Mouse (Mus musculus) heart, adult 9 months (tissue): ENCODE measurements at regions not wholly inside any gene's neighbourhood (a gene's known extent, or its start where the extent isn't known, plus 50 kb on each side); places are given as distances from the start of the nearest gene placed in this dataset.

Experiments
- DNase-seq, 2 experiments: peaks; one replicate each; pipeline ENCODE4 v3.0.0; 2022; ENCODE audit warnings: low spot score in 2 of 2

GRCm38 (mm10) chr1:60627786-60628453 lies 61.0 kb upstream of the Raph1 start:
- DNase-seq, result peak in 1 of 2 experiments; percentile 64

GRCm38 (mm10) chr1:60627367-60627766 lies 60.5 kb upstream of the Raph1 start:
- no peak for DNase-seq

- no peak for DNase-seq
Measured at GRCm38 (mm10) chr1:60625698-60626486, 59.0 kb upstream of the Raph1 start.

- DNase-seq, result no peak
Measured at GRCm38 (mm10) chr1:60624231-60624630, 57.3 kb upstream of the Raph1 start.

GRCm38 (mm10) chr1:60623440-60624016 lies 56.6 kb upstream of the Raph1 start:
- no peak for DNase-seq

GRCm38 (mm10) chr1:60621770-60622169 lies 54.9 kb upstream of the Raph1 start:
- no peak for DNase-seq

DNA sequence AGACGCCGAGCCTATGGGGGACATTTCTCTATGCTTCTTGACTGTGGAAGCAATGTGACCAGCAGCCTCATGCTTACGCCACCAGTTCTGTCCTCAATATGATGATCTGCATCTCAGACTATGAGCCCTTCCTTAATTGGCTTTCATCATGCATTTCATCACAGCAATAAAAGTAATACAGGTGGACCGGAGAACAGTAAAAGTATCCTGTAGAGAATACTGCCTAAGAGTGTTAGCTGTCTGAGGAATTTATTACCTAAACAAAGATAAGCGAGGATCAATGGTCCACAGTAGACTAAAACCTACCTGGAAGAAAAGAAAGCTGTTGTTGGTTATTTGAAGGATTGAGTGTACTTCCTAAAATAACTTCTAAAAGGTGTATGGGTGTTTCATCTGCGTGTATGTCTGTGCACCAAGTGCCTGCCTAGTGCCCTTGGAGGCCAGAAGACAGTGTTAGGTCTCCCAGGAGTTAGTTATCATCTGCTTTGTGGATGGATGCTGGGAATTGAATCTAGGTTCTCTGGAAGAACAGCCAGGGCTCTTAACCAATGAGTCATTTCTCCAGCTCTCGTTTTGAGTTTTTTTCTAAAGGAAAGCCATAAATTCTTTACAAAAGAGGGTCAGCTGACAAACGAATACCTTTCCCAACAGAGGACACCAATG lies 54.3 kb upstream of the Raph1 start:
- no peak for DNase-seq

DNA sequence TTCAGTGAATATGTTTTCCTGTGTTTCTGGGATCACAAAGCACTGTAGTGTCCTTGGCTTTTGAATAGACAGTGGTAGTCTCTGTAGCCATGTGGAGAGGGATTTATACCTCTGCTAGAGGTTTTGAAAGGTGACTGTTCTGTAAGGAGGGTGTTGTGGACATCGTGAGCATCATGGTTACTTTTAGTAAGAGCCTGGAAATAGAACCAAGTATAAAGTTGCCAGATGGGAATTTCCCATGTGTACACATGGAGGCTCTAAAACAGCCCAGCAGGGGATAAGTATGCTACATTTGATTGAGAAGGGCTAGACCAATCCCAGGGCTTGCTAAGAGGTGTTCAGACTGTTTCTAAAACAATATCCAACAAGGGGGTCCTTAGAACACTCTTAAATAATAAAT lies 51.5 kb upstream of the Raph1 start:
- no peak for DNase-seq

GRCm38 (mm10) chr1:60616916-60617315 lies 50.0 kb upstream of the Raph1 start:
- no peak for DNase-seq
